Comparison of ENCODE assay signal across 10 mouse cellular contexts in genomic region chr6:148443291-148443725, GRCm38 (mm10). TPM values are rescaled to one million over a fixed set of nuclear protein-coding genes. Genes with fewer than 3 reads are reported as not detected.
A peak's percentile ranks its signal among the peaks of the same experiment; 100 is the strongest.
DNase-seq lines count a peak whose midpoint lies in the region; ATAC-seq lines count a peak whose summit lies in the region.
"Had no signal": no experiment of that assay in that cellular context is flagged by ENCODE, and none has a peak within 500 bp of the region (broad histone marks: within the 10 kb centered on the region; RNA-seq: fewer than 3 reads in every experiment).

No protein-coding gene starts in this region.

- peak overlapping the region; percentile 87 for H3K4me3 ChIP-seq in brown adipose tissue, adult 24 weeks (ENCODE audit: insufficient read depth, low read depth, low read length)
- H3K4me3 ChIP-seq in heart, embryonic 12.5 days = peak overlapping the region; percentile 69
- peak overlapping the region; percentile 53 for H3K4me3 ChIP-seq in limb, embryonic 11.5 days (ENCODE audit: low read depth, low read length)
- H3K4me3 ChIP-seq in neural tube, embryonic 13.5 days = peak overlapping the region; percentile 75

- H3K4me1 ChIP-seq in brown adipose tissue, adult 24 weeks (ENCODE audit: control insufficient read depth, insufficient read depth, insufficient read length, low read length) = peaks cover 3% of the 10 kb centered on the region; the same call in 1 of the 2 replicates
- peaks cover 23% of the 10 kb centered on the region for H3K4me1 ChIP-seq in heart, embryonic 12.5 days (replicated peaks)
- peaks cover 12% of the 10 kb centered on the region for H3K4me1 ChIP-seq in limb, embryonic 11.5 days (ENCODE audit: control insufficient read depth, insufficient read depth, low read length)
- peaks cover 32% of the 10 kb centered on the region for H3K4me1 ChIP-seq in neural tube, embryonic 13.5 days (replicated peaks)

- peak; percentile 18 for DNase-seq in kidney, adult 18-20 months
- no peak for DNase-seq in kidney, adult 8-10 months
- DNase-seq in limb, embryonic 11.5 days (ENCODE audit: low spot score) = no peak
- DNase-seq in thymus, postnatal 0 days (ENCODE audit: low spot score) = no peak
- no peak for DNase-seq in spleen, adult 12 weeks (ENCODE audit: low spot score)

- peaks cover 24% of the 10 kb centered on the region for H3K27me3 ChIP-seq in heart, embryonic 12.5 days (replicated peaks)
- H3K27me3 ChIP-seq in limb, embryonic 11.5 days (ENCODE audit: control insufficient read depth, insufficient read depth, low read length) = peaks cover 16% of the 10 kb centered on the region
- peaks cover 50% of the 10 kb centered on the region for H3K27me3 ChIP-seq in neural tube, embryonic 13.5 days

- peaks cover 2% of the 10 kb centered on the region for H3K9me3 ChIP-seq in heart, embryonic 12.5 days (replicated peaks)
- H3K9me3 ChIP-seq in limb, embryonic 11.5 days (ENCODE audit: control insufficient read depth, low read length) = no peaks in the 10 kb centered on the region; the same call in 1 of the 2 replicates
- 0 out of 2 replicates have a peak, but pooled peaks cover 4% of the 10 kb centered on the region for H3K9me3 ChIP-seq in neural tube, embryonic 13.5 days

- H3K27ac ChIP-seq in brown adipose tissue, adult 24 weeks (replicated peaks; ENCODE audit: low read depth, low read length) = no peak overlapping the region
- no peak overlapping the region for H3K27ac ChIP-seq in heart, embryonic 12.5 days (ENCODE audit: poor library complexity, severe bottlenecking)
- no peak overlapping the region for H3K27ac ChIP-seq in limb, embryonic 11.5 days (replicated peaks; ENCODE audit: low read depth, low read length)
- peak overlapping the region; percentile 82; the same call in 1 of the 2 replicates for H3K27ac ChIP-seq in neural tube, embryonic 13.5 days (replicated peaks)

- no peak for ATAC-seq in heart, embryonic 12.5 days (ENCODE audit: insufficient number of reproducible peaks, low FRiP score)
- no peak for ATAC-seq in limb, embryonic 11.5 days (ENCODE audit: insufficient number of reproducible peaks, low FRiP score, low TSS enrichment, low read depth)
- 0 out of 2 replicates have a peak, but pooled peaks have one; percentile 9 for ATAC-seq in neural tube, embryonic 13.5 days (ENCODE audit: low read depth)

- no peaks in the 10 kb centered on the region for H3K36me3 ChIP-seq in heart, embryonic 12.5 days
- no peaks in the 10 kb centered on the region for H3K36me3 ChIP-seq in limb, embryonic 11.5 days (ENCODE audit: control insufficient read depth, insufficient read depth, low read length)
- no peaks in the 10 kb centered on the region for H3K36me3 ChIP-seq in neural tube, embryonic 13.5 days
- H3K36me3 ChIP-seq: G1E had no signal

- peak overlapping the region; percentile 83 for H3K4me2 ChIP-seq in heart, embryonic 12.5 days
- peak overlapping the region; percentile 90 for H3K4me2 ChIP-seq in limb, embryonic 11.5 days (ENCODE audit: low read depth, severe bottlenecking)
- peak overlapping the region; percentile 79 for H3K4me2 ChIP-seq in neural tube, embryonic 13.5 days

- peak overlapping the region; percentile 78 for H3K9ac ChIP-seq in heart, embryonic 12.5 days
- H3K9ac ChIP-seq in limb, embryonic 11.5 days (ENCODE audit: low read length) = peak overlapping the region; percentile 66
- peak overlapping the region; percentile 87 for H3K9ac ChIP-seq in neural tube, embryonic 13.5 days

- 3% methylated on average over 15 of the region's 15 CpGs for WGBS in heart, embryonic 12.5 days
- 4% methylated on average over 15 of the region's 15 CpGs for WGBS in limb, embryonic 11.5 days
- 2% methylated on average over 15 of the region's 15 CpGs for WGBS in neural tube, embryonic 13.5 days

RNA-seq across cellular contexts. Expression of gene Tmtc1, which starts 0.9 kb away (rescaled TPM):
- 1.9 and 2.4 TPM in 2 replicates for polyA plus RNA-seq in brown adipose tissue, adult 24 weeks (2012; ENCODE audit: insufficient read depth, insufficient read length, missing spikeins)
- 3.4 and 3.8 TPM in 2 replicates for polyA plus RNA-seq in heart, embryonic 12.5 days (2016; fragmentation: Nextera tagmentation; extraction: Ambion mirVana)
- 1.0 and 1.8 TPM in 2 replicates for polyA plus RNA-seq in limb, embryonic 11.5 days (2014; fragmentation: Nextera tagmentation; extraction: Ambion mirVana)
- 2.2 and 4.1 TPM in 2 replicates for polyA plus RNA-seq in neural tube, embryonic 13.5 days (2015; fragmentation: Nextera tagmentation; extraction: Ambion mirVana)
- polyA plus RNA-seq in thymus, postnatal 0 days (2015; fragmentation: Nextera tagmentation; extraction: Ambion mirVana) = 0.12 and 0.14 TPM in 2 replicates
- polyA plus RNA-seq: erythroblast, embryonic 14.5 days; G1E had no signal
